Mouse (Mus musculus): ENCODE measurements at regions not wholly inside any gene's neighbourhood (a gene's known extent, or its start where the extent isn't known, plus 50 kb on each side); places are given as distances from the start of the nearest gene placed in this dataset.

GRCm38 (mm10) chr3:50845311-50845710, 378.9 kb upstream of the Noct start:
- TF ChIP-seq CTCF (IDR thresholded peaks at IDR 0.05; ENCODE audit: low read depth, low read length) (no peak), POLR2A (IDR thresholded peaks at IDR 0.05; ENCODE audit: insufficient read depth, low read length) (no peak)
